Mouse (Mus musculus) left cerebral cortex, adult 8-10 months (tissue): ENCODE measurements around the gene Prr36. TPM values are rescaled to one million over a fixed set of nuclear protein-coding genes. Genes with fewer than 3 reads are reported as not detected.
A peak's percentile ranks its signal among the peaks of the same experiment; 100 is the strongest.

Experiments used
- DNase-seq, 2 experiments: peaks; one replicate each; pipeline ENCODE4 v3.0.0; 2022; ENCODE audit warnings: low spot score in 2 of 2
- total RNA-seq, 4 experiments: library from RNA; stranded (reverse); gene quantifications; 2 replicates each; pipeline ENCODE4 v1.2.4; 2022

Gene Prr36
- total RNA-seq, 4 experiments from 2014 or later = 34.4 to 40.8 (median 36.8) TPM

DNA sequence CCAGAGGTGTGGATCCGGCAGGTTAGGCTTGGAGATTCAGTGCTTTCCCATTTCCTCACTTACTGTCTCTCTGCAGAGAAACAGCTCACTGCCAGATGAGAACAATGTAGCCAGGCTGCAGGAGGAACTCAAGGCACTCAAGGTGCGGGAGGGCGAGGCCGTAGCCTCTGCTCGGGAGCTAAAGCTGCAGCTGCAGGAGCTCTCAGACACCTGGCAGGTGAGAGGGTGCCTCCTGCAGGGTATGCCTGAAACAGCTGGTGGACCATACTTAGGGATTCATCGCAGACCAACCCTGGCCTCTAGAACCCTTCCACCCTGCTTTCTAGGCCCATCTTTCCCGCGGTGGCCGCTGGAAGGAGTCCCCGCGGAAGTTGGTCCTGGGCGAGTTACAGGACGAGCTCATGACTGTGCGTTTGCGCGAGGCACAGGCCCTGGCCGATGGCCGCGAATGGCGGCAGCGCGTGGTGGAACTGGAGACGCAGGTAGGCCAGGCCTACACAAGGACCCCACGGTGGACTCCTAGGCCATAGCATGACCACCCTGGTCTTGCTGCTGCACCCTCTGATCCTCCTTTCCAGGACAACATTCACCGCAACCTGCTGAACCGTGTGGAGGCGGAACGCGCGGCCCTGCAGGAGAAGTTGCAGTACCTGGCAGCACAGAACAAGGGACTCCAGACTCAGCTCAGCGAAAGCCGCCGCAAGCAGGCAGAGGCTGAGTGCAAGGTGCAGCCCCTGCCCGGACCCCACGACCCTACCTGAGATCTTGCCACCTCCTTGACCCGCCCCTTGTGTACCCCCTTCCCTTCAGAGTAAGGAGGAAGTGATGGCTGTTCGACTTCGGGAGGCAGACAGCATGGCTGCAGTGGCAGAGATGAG lies 11.8 kb downstream of the Prr36 start:
- no peak for DNase-seq

DNA sequence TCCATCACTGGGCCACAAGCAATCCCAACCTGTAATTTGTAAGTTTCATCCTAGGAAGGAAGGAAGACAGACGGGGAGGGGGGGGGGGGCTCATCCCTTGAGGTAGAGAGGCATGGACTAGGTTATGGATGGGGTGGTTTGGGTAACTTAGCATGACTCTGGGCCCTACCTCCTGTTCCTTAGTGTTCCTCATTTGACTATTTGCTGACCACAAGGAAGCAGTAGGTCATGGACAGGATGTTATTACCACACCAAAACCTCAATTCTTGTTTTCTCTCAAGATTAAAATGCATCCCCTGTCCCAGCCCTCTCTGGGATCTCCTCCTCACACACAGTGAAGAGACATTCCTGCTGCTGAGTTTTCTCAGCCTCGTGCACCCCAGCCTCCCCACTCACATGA lies 15.9 kb downstream of the Prr36 start:
- DNase-seq = no peak

DNA sequence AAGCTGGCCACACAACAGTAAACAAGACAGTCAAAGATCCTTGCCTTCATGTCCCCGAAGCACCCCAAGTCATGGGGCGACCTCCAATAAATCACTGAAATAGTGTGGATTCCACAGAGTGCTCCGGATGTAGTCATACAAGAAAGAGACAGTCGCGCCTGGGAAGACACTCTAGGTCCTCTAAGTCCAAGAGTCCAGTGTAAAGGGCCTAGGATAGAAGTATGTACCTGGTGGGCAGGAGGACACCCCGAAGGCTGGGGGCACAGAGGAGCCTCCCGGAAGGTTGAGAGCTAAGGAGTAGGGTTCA lies 23.7 kb downstream of the Prr36 start:
- no peak for DNase-seq

DNA sequence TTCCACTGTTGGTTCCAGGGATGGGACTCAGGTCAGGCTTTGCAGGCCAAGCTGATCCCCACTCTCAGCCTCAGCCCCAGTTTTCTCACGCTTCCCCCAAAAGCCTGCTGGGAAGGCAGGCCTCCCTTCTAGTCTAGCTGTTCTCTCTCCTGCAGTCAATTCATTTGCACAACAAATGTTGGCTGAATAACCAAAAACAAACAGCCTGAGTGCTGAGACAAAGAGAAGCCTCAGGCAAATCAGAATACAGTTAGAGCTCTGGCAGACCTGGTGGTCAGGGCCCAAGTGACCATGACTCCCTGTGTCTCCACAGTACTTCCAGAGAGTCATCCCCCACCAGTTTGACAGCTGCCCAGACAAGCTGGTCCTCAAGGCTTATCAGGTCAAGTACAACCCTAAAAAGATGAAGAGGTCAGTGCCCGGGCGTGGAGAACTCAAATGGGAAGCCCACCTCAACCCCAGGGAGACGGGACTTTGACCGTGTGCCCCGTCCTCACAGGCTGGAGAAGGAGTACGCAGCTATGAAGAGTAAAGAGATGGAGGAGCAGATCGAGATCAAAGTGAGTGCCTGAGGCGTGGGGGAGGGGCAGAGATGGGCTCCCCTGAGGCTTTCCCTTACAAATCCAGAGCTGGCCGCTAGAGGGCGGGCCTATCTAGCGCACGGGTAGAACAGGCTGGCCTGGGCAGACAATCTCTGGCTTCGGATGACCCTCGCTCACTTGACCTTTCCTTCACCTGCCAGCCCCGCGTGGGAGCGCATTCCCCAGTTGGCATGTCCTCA lies 24.3 kb downstream of the Prr36 start:
- DNase-seq = peak; percentile 82 to 86

DNA sequence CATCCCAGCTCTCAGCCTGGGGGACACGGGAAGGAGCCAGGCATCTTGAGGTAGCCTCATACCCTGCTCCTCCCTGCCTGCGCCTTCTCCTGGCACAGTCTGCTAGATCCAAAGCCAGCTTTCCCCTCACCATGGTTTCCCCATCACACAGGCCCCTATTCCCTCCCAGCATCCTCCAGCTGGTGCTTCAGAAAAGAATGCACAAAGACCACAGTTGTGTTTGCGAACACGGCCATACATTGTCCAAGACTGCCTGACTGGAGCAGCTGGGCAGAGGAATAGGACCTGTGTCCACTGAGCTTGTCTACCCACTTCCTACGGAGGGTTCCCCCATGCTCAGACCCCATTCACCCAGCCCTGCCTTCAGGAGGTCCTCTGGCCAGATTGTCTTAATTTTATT lies 25.0 kb downstream of the Prr36 start:
- peak in 1 of 2 experiments; percentile 54 for DNase-seq

- no peak for DNase-seq
These were observed 28.1 kb downstream of the Prr36 start for GRCm38 (mm10) chr8:4189031-4189722.

- no peak for DNase-seq
These were observed 28.7 kb downstream of the Prr36 start for GRCm38 (mm10) chr8:4188605-4189004.

DNA sequence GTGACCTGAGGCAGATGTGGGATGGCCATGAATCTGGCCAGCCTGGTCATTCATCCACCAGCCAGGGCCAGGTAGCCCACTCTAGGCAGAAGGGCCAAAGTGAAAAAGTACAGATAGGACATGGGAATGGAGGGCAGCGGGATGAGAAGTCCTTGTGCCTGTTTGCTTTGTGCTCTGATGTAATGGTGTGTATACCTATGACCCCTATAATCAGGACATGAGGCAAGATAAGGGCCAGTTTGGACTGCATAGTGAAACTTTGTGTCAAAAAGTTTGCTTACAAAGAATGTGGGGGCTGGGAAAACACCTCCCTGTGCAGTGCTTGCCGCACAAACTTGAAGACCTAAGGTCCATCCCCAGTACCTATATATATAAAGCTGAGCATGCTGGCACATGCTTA lies 31.1 kb downstream of the Prr36 start:
- no peak for DNase-seq

GRCm38 (mm10) chr8:4183409-4183808 lies 33.9 kb downstream of the Prr36 start:
- no peak for DNase-seq

- DNase-seq = no peak
These were observed 43.2 kb downstream of the Prr36 start for GRCm38 (mm10) chr8:4174018-4174417.

- DNase-seq = no peak
These were observed 44.8 kb downstream of the Prr36 start for GRCm38 (mm10) chr8:4172486-4172885.

DNA sequence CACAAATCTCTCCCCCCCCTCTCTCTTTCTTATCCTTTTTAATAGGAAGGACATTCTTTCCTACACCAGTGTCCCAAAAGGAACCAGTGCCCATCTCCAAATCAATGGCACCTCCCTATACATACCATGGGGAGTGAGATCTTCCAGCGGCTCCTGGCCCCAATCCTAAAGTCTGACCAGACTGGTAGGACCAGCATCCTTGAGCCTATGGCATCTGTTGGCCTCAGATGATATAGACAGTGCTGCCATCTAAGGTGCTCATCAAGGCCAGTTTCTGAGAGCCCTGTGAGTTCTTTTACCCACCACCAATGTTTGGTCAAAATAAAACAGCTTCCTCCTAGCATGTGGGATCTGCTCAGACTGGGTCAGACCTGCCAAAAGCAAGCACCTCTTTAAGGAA lies 49.3 kb downstream of the Prr36 start:
- no peak for DNase-seq

DNA sequence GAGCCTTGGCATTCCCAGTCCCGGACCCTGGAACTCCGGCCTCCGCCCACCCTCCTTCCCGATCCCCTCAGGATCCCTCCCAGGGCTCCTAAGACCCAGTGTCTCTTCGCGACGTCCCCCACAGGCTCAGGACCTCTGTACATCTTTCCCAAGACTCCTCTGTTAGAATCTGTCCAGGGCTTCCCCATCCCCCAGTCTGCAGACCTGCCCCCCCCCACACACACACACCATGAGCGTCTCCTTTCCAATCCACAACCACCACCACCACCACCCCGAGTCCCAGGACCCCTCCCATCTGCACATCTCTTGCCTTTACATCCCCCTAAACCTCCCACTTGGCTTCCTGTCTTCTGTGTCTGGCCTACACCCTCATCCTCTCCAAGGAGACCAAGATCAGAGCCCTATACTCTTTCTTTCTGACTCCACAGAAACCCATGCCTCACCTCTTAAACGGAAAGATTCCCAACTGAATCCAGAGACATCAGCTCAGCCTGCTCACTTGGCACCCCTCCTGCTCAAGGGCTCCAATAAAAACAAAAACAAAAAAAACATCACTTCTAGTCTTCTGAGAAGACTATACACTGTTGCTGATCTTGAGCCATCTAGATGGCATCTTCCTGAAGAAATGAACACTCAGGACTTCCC lies 50.3 kb downstream of the Prr36 start:
- DNase-seq = peak in 1 of 2 experiments; percentile 56

DNA sequence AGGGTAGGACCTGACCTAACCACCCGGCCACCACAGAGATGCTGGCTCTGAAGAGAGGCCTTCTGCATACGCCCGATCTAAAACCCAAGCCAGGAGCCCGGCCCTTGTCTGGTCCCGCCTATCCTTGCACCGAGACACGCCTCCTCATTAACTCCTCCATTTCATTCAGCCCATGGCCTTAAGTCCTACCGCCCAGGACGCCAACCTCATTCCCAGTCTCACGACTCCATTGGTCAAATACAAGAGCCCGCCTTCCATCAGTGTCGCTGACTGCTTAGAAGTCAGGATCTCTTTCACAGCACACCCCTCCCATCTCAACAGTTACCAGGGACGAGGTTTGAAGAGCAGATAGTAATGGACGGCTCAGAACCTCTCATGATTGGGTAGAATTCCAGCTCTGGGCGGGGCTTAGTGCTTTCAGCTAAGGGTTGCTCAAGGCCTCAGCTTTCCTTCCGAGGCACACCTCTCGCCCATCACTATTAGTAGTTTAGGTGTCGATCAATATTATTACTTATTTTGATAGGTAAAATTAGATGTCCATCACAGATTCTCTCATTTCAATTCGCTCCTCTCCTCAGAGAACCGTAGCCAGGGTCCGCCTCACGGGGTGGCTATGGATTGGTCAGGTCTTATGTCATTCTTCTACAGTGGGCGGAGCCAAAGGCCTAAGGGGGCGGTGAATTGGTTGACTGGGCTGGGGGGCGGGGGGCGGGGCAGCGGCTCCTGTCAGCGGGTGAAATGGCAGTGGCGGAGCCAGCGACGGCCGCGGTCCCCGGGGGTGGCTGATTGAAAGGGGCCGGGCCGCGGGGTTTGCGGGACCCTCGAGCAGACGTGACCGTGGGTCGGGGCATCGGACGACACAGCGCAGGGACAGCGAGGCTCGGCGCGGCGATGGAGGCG lies 51.2 kb downstream of the Prr36 start, which contains the start of gene Evi5l:
Gene Evi5l (plus strand): TSS at position 716 of the 900 bp plus-strand sequence.
- DNase-seq = peak; percentile 99 to 100

DNA sequence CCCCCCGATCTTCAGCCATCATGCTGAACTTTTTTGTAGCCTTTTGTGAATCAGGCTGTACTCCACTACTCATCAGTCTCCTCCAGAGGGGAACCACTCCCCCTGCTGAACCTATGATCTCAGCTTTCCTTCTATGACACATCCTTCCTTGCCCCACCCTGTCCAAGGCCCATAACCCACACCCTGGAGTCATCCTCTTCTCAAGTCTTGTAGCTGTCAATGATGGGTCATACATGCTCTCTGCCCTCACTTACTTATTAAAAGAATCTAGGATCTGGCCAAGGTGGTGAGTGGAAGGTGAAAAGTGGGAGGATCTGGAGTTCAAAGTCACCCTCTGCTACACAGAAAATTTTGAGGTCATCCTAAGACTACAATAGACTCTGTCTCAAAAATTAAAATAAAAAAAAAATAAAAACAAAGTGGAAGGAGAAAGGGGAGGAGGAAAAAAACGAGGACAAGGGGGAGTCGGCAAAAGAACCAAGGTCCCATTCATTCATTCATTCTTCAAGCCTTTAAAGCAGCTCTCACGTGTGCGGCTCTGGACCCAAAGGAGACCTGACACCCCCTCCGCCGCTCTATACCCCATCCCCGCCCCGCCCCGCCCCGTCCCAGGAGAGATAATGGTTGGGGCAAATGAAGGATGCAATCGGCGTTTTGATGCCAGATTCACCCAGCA lies 51.9 kb downstream of the Prr36 start:
- DNase-seq = no peak

GRCm38 (mm10) chr8:4162786-4163185 lies 54.5 kb downstream of the Prr36 start:
- DNase-seq = no peak
